Mouse (Mus musculus) liver, adult 2 months (tissue): Measurements from ENCODE around the gene Irak2. TPM values are rescaled to one million over a fixed set of nuclear protein-coding genes. Genes with fewer than 3 reads are reported as not detected.
A peak's percentile ranks its signal among the peaks of the same experiment; 100 is the strongest.

Source experiments
- DNase-seq: peaks from one replicate; pipeline ENCODE4 v3.0.0-alpha.2; 2011; ENCODE audit warnings: low read depth, low spot score; ENCODE audit errors: extremely low read depth
- H3K27ac ChIP-seq: fragments of 200-500 bp; replicated peaks from 2 replicates; pipeline ENCODE4 v1.5.1; 2012; ENCODE audit warnings: low read depth, mild to moderate bottlenecking, control low read depth, inconsistent platforms, low read length; ENCODE audit not compliant: insufficient read depth
- H3K27me3 ChIP-seq: fragments of 200-500 bp; 2 replicates; pipeline ENCODE4 v1.6.1; 2012; ENCODE audit warnings: mild to moderate bottlenecking, moderate library complexity, low read length, inconsistent platforms; ENCODE audit not compliant: control insufficient read depth, insufficient read depth
- H3K36me3 ChIP-seq: fragments of 200-500 bp; 2 replicates; pipeline ENCODE4 v1.6.1; 2012; ENCODE audit warnings: low read length, inconsistent platforms; ENCODE audit not compliant: control insufficient read depth, insufficient read depth
- H3K4me1 ChIP-seq: fragments of 200-500 bp; 2 replicates; pipeline ENCODE4 v1.6.1; 2011; ENCODE audit warnings: low read length; ENCODE audit not compliant: control insufficient read depth, insufficient read depth
- H3K4me3 ChIP-seq: fragments of 200-500 bp; 2 replicates; pipeline ENCODE4 v1.5.1; 2011; ENCODE audit warnings: low read depth, mild to moderate bottlenecking, control low read depth, low read length, moderate library complexity; ENCODE audit not compliant: insufficient read depth
- H3K79me2 ChIP-seq: fragments of 200-500 bp; 2 replicates; pipeline ENCODE4 v1.6.1; 2012; ENCODE audit warnings: inconsistent platforms, mild to moderate bottlenecking, low read length, moderate library complexity; ENCODE audit not compliant: control insufficient read depth, insufficient read depth
- H3K9ac ChIP-seq: fragments of 200-500 bp; 2 replicates; pipeline ENCODE4 v1.6.1; 2012; ENCODE audit warnings: low read depth, mild to moderate bottlenecking, control low read depth, inconsistent platforms, low read length
- CTCF ChIP-seq: fragments of 200-500 bp; IDR thresholded peaks from 2 replicates; pipeline ENCODE4 v1.5.1; 2011; ENCODE audit warnings: low read depth, low read length, control low read depth
- POLR2A ChIP-seq: fragments of 200-500 bp; IDR thresholded peaks from 2 replicates; pipeline ENCODE4 v1.6.1; 2011; ENCODE audit warnings: low read length, control low read depth; ENCODE audit not compliant: insufficient read depth; ENCODE audit errors: extremely low read depth
- WGBS: fragments of 180-500 bp; shearing (Covaris S2); methylation state at CpG from one replicate; pipeline ENCODE4 v1.1.7; 2018; 5-methylcytosine and 5-hydroxymethylcytosine counted together
- polyA plus RNA-seq: library from polyadenylated mRNA; depleted of rRNA; stranded (reverse); fragments of >200 nt; gene quantifications from 2 replicates; pipeline ENCODE4 v1.2.3, GENCODE M21; 2012
- total RNA-seq: library from RNA; depleted of rRNA; stranded (reverse); fragments of >200 nt; gene quantifications from 2 replicates; pipeline ENCODE4 v1.2.3, GENCODE M21; 2014

The Irak2 gene
- total and polyA plus RNA-seq, 2 experiments = 18.2 to 30.8 TPM

DNA sequence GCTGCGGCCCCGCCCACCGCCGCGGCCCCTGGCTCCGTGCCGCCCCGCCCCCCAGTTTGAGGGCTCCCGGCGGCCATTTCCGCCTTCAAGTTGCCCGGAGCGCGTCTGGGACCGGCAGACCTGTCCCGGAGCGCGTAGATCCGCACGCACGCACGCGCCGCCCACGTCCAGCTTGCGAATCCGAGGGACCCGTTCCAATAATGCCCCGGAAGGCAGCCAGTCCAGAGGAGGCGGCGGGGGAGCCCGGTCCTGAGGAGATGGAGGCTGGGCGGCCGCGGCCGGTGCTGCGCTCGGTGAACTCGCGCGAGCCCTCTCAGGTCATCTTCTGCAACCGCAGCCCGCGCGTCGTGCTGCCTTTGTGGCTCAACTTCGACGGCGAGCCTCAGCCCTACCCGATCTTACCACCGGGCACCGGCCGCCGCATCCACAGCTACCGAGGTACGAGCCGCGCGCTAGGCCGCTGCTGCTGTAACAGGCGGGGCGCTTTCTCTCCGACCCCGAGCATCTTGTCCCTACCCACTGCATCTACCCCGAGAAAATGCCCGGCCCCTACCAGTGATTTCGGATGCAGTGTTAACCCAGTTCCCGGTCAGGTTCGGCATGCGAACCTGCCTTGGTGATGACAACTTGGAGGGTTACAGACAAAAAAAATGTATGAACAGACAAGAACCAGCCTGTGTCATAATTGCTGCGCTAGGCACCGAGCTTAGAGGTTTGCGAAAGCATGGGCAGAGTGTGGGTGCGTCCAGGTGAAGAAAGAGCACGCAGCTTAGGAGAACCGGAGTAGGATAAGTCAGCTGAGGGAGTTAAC lies 14.1 kb upstream of the Irak2 start, which contains the start of gene Vhl:
Gene Vhl, plus strand, starts transcription at position 19 of the 811 bp plus-strand sequence.
- H3K4me3 ChIP-seq = peak within 1 kb of the TSS; percentile 72
- TF ChIP-seq POLR2A = 0 out of 2 replicates have a peak, but pooled peaks have one; percentile 43
- no peak for TF ChIP-seq CTCF
- peaks cover 6% of the 10 kb centered on the region; the same call in 1 of the 2 replicates for H3K4me1 ChIP-seq
- H3K27me3 ChIP-seq = no peaks in the 10 kb centered on the region
- peak within 1 kb of the TSS; percentile 50 for H3K27ac ChIP-seq
- DNase-seq = peak; percentile 73
- H3K79me2 ChIP-seq = peaks cover 7% of the 10 kb centered on the region; the same call in 1 of the 2 replicates
- peak within 1 kb of the TSS; percentile 72 for H3K9ac ChIP-seq
- H3K36me3 ChIP-seq = peaks cover 5% of the 10 kb centered on the region; the same call in 1 of the 2 replicates
- under 1% methylated on average over 76 of the region's 76 CpGs for WGBS

DNA sequence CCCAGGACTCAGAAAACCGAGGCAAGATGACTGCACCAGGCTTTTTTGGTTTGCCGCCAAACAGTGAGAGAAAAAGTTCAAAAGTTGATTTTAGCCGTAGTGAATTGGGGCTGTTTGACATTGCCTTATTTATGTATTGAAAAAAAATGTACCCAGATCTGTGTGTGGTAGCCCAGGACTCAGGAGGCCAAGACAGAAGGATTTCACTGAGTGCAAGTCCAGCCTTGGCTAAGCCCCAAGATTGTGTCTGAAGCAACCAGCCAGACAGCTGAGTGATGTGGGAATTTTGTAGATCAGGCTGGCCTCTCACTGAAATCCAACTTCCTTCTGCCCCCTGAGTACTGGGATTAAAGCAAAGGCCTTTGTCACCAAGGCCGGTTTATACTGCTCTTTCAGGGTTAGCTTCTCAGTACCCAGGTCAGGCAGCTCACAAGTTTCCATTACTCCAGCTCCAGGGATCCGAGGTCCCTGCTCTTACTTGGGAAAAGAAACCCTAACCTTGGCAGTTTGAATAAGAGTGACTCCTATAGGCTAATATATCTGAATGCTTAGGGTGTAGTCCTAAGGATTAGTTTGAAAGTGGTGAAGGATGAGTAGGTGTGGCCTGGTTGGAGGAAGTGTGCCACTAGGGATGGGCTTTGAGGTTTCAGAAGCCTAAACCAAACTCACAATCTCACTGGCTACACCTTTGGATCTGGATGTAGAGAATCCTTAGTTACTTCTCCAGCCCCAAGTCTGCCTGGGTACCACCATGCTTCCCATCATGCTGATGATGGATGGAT lies 13.1 kb upstream of the Irak2 start:
- H3K27me3 ChIP-seq = no peaks in the 10 kb centered on the region
- H3K9ac ChIP-seq = peak overlapping the region; percentile 72; the same call in 1 of the 2 replicates
- peaks cover 6% of the 10 kb centered on the region; the same call in 1 of the 2 replicates for H3K4me1 ChIP-seq
- H3K27ac ChIP-seq = no peak overlapping the region
- DNase-seq = no peak
- TF ChIP-seq POLR2A (no peak), CTCF (no peak)
- H3K4me3 ChIP-seq = peak overlapping the region; percentile 72; the same call in 1 of the 2 replicates
- peaks cover 8% of the 10 kb centered on the region for H3K36me3 ChIP-seq
- 39% methylated on average over 5 of the region's 5 CpGs for WGBS
- H3K79me2 ChIP-seq = peaks cover 7% of the 10 kb centered on the region; the same call in 1 of the 2 replicates

DNA sequence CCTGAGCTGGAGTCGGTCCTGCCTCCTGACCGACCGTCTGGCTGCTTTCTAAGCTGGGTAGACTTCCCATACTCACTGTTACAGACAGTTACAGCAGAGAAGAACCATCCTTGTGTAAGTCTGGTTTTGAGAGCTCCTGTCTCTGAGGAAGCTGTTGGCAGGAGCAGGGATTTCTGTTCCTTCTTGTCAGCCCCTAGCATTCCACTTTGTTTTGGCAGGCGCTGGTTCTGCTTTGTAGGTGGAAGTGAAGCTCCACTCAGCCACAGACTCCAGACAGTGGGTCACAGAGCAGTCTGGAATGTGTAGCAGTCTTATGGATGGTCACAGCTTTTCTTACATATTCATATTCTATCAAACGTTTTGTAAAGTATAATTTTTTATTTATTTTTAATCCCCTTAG lies 7.9 kb upstream of the Irak2 start:
- peaks cover 13% of the 10 kb centered on the region for H3K36me3 ChIP-seq
- no peaks in the 10 kb centered on the region for H3K27me3 ChIP-seq
- no peak overlapping the region for H3K4me3 ChIP-seq
- H3K9ac ChIP-seq = no peak overlapping the region
- peaks cover 5% of the 10 kb centered on the region; the same call in 1 of the 2 replicates for H3K79me2 ChIP-seq
- 79% methylated on average over 5 of the region's 5 CpGs for WGBS
- no peak overlapping the region for H3K27ac ChIP-seq
- H3K4me1 ChIP-seq = no peaks in the 10 kb centered on the region
- DNase-seq = no peak
- no peak for TF ChIP-seq POLR2A
- TF ChIP-seq CTCF = no peak

- DNase-seq = no peak
- Histone ChIP-seq H3K4me1 (no peaks in the 10 kb centered on the region), H3K27me3 (no peaks in the 10 kb centered on the region), H3K36me3 (peaks cover 11% of the 10 kb centered on the region), H3K79me2 (no peaks in the 10 kb centered on the region), H3K9ac (no peak overlapping the region), H3K27ac (no peak overlapping the region), H3K4me3 (no peak overlapping the region)
- 86% methylated on average over 4 of the region's 4 CpGs for whole genome bisulfite sequencing
- TF ChIP-seq POLR2A (no peak), CTCF (no peak)
These were observed 5.4 kb upstream of the Irak2 start for GRCm38 (mm10) chr6:113632863-113633262.

DNA sequence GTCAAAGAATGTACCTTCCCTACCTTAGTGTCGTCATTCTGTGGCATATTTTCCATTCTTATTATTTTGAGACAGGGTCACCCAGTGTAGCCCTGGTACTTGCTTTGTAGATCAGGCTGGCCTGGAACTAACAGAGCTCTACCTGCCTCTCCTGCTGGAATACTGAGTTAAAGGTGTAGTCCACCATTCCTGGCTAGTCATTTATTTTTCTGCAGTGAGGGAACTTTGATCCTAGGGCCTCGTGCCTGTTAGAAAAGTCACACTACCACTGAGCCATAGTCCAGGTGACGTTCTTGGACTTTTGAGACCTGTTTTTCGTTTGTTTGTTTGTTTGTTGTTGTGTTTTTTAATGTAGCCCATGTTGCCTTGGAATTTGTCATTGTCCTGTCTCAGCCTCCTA lies 934 bp downstream of the Irak2 start:
- H3K79me2 ChIP-seq = peaks cover 29% of the 10 kb centered on the region; the same call in 1 of the 2 replicates
- peaks cover 32% of the 10 kb centered on the region for H3K4me1 ChIP-seq
- H3K27ac ChIP-seq = peak overlapping the region; percentile 95
- TF ChIP-seq CTCF = no peak
- TF ChIP-seq POLR2A = no peak
- 29% methylated on average over 4 of the region's 4 CpGs for WGBS
- H3K27me3 ChIP-seq = no peaks in the 10 kb centered on the region
- H3K36me3 ChIP-seq = no peaks in the 10 kb centered on the region
- peak overlapping the region; percentile 74; the same call in 1 of the 2 replicates for H3K9ac ChIP-seq
- peak; percentile 91 for DNase-seq
- peak overlapping the region; percentile 66 for H3K4me3 ChIP-seq
